Mouse (Mus musculus) megakaryocyte, embryonic 14.5 days (primary cell): ENCODE measurements around the gene Ppfia1. TPM values are rescaled to one million over a fixed set of nuclear protein-coding genes. Genes with fewer than 3 reads are reported as not detected.

Source experiments
- H3K27me3 ChIP-seq: replicated peaks from 2 replicates; pipeline ENCODE3; 2012; ENCODE audit warnings: inconsistent platforms
- H3K36me3 ChIP-seq: replicated peaks from 2 replicates; pipeline ENCODE3; 2012; ENCODE audit warnings: low read length, inconsistent platforms, mixed read lengths
- H3K4me1 ChIP-seq: 2 replicates; pipeline ENCODE4 v1.6.1; 2012; ENCODE audit warnings: inconsistent platforms
- H3K4me3 ChIP-seq: replicated peaks from 2 replicates; pipeline ENCODE3; 2012; ENCODE audit warnings: moderate library complexity, mild to moderate bottlenecking, inconsistent platforms
- H3K9me3 ChIP-seq: 2 replicates; pipeline ENCODE4 v1.6.1; 2012; ENCODE audit warnings: inconsistent platforms
- FLI1 ChIP-seq: IDR thresholded peaks from 2 replicates; pipeline ENCODE4 v1.6.1; 2012; ENCODE audit warnings: low read length, inconsistent platforms, mixed read lengths
- GATA1 ChIP-seq: IDR thresholded peaks from 3 replicates; pipeline ENCODE4 v1.6.1; 2012; ENCODE audit warnings: mixed read lengths, low read length, inconsistent platforms, borderline replicate concordance
- polyA plus RNA-seq: library from polyadenylated mRNA; stranded (reverse); fragments of >175 nt; gene quantifications from 2 replicates; pipeline ENCODE4 v1.2.3, GENCODE M21; 2012; ENCODE audit warnings: low replicate concordance; ENCODE audit not compliant: insufficient read depth

Ppfia1 gene
- polyA plus RNA-seq, 1 experiment = 183 TPM

DNA sequence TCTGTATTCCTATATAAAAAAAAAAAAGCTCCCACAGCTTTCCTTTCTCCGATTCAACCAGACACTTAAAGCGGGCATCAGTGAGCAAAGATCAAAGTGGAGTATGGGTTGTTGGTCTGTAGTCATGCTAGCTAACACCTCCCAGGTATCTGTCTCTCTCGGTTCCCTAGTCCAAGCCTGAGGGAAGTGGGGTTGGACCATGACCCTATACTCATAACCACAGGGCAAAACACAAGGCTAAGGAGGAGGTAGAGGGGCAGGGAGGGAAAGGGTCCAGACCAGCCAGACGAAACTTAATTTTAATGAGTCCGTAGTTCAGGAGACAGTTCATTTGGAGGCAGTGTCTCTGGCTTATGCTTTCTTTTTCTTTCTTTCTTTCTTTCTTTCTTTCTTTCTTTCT lies 18.7 kb upstream of the Ppfia1 start:
- no peak for TF ChIP-seq FLI1
- no peak for TF ChIP-seq GATA1
- Histone ChIP-seq H3K9me3 (no peaks in the 10 kb centered on the region), H3K36me3 (peaks cover 30% of the 10 kb centered on the region), H3K4me3 (no peak overlapping the region), H3K27me3 (peaks cover 1% of the 10 kb centered on the region), H3K4me1 (peaks cover 82% of the 10 kb centered on the region)

DNA sequence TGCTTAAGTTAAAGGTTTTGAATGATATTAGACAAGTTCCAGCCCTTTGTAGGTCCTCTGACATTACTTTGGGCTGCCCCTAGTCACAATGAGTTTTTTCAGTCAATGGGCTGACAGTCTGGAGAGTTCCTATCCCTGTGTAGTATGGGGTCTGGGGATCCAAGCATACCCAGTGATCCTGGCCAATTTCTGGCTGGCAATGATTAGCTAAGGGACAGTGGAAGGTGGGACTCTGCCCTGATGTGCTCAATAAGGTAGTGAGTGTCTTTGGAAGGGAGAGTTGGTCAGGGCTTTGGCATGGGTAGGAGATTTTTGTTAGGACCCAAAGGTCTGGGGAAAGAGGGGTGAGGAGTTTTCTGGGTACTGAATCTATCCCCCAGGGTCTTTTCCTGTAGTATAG lies 18.1 kb upstream of the Ppfia1 start:
- no peak overlapping the region for H3K4me3 ChIP-seq
- no peaks in the 10 kb centered on the region for H3K9me3 ChIP-seq
- peaks cover 3% of the 10 kb centered on the region for H3K27me3 ChIP-seq
- peaks cover 82% of the 10 kb centered on the region for H3K4me1 ChIP-seq
- peaks cover 24% of the 10 kb centered on the region for H3K36me3 ChIP-seq
- TF ChIP-seq GATA1 (no peak), FLI1 (no peak)

DNA sequence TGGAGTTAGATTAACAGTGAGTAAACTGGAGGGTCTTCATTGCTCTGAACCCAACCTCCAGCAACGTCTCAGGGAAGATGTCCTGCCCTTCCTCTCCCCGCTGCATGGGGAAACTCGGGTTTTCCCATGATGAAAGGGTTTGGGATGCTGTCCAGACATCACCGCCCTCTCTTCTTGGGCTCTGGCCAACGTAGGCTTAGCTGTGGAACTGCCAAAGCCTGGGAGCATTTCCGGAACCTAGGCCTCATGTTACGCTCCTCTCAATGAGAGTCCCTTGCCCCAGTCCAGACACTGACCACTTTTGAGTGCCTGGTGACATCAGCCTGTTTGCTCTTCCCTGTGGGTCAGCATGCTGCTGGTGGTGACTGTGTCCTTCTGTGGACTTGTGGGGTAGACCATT lies 15.9 kb upstream of the Ppfia1 start:
- Histone ChIP-seq H3K4me3 (no peak overlapping the region), H3K27me3 (peaks cover 13% of the 10 kb centered on the region), H3K9me3 (no peaks in the 10 kb centered on the region), H3K4me1 (peaks cover 83% of the 10 kb centered on the region), H3K36me3 (peaks cover 11% of the 10 kb centered on the region)
- TF ChIP-seq FLI1 (no peak), GATA1 (no peak)

DNA sequence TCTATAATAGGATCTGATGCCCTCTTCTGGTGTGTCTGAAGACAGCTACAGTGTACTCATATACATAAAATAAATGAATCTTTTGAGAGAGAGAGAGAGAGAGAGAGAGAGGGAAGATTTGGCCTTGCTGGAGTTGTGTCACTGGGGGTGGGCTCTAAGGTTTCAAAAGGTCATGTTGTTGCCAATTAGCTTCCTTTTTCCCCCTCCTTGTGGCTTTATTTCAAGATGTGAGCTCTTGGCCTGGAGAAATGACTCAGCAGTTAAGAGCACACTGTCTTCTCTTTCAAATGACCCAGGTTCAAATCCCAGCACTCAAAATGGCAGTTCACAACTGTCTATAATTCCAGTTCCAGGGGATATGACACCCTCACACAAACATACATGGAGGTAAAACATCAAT lies 14.6 kb upstream of the Ppfia1 start:
- Histone ChIP-seq H3K4me1 (peaks cover 87% of the 10 kb centered on the region), H3K36me3 (peaks cover 9% of the 10 kb centered on the region), H3K4me3 (no peak overlapping the region), H3K9me3 (no peaks in the 10 kb centered on the region), H3K27me3 (peaks cover 21% of the 10 kb centered on the region)
- TF ChIP-seq GATA1 = no peak
- no peak for TF ChIP-seq FLI1

DNA sequence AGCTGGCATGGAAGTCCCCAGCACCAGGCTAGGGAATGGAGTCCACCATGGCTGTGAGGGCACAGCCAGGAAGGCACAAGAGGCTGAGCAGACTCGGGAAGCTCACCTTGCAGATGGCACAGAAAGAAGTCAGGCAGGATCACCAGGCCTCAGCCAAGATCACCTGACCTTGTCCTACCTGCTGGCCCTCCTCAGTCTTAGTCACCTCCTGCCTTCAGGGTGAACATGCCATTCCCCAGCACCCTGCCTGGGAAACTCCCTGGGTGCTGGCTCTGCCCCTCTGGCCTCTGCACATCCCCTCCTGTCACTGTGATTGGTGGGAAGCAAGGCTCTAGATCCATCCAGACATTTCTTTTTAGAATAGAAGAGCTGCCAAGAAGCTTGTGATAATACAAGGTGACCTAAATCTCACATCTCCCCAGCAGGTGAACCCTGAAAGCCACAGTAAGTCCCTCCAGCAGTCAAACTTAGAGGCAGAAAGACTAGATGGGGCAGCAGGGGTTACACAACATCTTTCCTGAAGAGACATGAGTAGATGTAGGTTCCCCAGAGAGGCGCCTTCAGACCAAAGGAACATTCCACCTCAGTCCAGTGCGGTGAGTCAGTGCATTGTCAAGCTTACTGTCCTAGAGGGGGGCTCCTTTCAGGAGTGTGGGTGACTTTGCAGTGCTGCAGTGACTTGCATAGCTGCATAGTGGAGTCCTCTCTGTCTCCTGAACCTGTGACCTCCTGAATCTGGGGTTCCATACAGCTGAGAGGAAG lies 13.6 kb upstream of the Ppfia1 start:
- peaks cover 28% of the 10 kb centered on the region for H3K27me3 ChIP-seq
- TF ChIP-seq GATA1 (no peak), FLI1 (no peak)
- H3K4me3 ChIP-seq = peak overlapping the region; percentile 63
- H3K36me3 ChIP-seq = peaks cover 9% of the 10 kb centered on the region
- peaks cover 86% of the 10 kb centered on the region for H3K4me1 ChIP-seq
- H3K9me3 ChIP-seq = no peaks in the 10 kb centered on the region

DNA sequence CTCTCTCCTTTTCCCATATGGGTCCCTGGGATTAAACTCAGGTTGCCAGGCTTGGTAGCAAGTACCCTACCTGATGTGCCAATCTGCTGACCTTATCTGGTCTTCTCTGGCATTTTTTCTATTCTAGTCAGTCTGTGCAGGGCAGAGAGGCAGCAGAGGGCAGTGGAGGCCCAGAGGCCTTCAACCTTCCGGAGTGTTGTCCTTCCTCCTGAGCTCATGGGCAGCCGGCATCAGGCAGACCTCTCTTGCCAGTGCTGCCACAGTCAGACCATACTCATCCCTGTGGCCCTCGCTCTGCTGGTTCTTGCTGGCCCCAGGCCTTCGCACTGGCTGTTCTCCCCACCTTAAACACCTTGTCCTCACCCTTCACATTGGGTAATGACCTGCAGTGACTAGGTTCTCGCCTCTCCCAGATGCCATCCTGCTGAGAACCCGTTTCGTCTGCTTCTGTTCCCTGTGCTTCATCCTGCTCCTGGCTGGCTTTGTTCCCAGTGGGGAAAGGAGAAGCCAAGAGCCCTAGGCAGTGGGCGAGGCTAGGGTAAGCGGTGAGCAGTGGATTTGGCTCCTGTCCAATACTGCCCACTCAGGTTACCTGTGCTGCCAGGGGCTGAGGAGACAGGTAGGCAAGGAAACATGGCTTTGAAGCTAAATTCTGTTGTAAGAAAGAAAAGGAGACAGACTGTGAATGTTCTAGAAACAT lies 10.1 kb upstream of the Ppfia1 start:
- H3K4me3 ChIP-seq = peak overlapping the region; percentile 3
- TF ChIP-seq FLI1 = no peak
- H3K4me1 ChIP-seq = peaks cover 85% of the 10 kb centered on the region
- H3K27me3 ChIP-seq = peaks cover 35% of the 10 kb centered on the region
- no peaks in the 10 kb centered on the region for H3K9me3 ChIP-seq
- peaks cover under 1% of the 10 kb centered on the region for H3K36me3 ChIP-seq

DNA sequence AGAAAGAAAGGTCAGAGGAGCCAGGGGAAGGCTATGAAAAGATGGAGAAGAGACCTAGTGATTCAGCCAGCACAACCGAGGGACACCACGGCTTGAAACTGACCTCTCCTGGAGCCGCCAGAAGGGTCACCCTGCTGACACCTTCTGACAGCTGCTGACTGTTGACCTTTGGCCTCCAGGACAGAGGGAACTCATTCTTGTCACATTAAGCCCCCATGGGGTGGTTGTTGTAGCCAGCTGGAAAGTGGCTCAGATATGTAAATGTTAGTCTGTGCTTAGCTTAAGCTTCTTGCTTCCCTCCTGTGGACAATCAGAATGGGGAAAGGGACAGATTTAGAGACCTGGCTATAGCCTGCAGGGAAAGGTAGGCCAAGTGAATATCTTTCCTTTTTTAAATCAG lies 8.5 kb upstream of the Ppfia1 start:
- TF ChIP-seq GATA1 = no peak
- no peak for TF ChIP-seq FLI1
- no peak overlapping the region for H3K4me3 ChIP-seq
- H3K36me3 ChIP-seq = no peaks in the 10 kb centered on the region
- peaks cover 85% of the 10 kb centered on the region for H3K4me1 ChIP-seq
- H3K9me3 ChIP-seq = no peaks in the 10 kb centered on the region
- H3K27me3 ChIP-seq = peaks cover 35% of the 10 kb centered on the region

DNA sequence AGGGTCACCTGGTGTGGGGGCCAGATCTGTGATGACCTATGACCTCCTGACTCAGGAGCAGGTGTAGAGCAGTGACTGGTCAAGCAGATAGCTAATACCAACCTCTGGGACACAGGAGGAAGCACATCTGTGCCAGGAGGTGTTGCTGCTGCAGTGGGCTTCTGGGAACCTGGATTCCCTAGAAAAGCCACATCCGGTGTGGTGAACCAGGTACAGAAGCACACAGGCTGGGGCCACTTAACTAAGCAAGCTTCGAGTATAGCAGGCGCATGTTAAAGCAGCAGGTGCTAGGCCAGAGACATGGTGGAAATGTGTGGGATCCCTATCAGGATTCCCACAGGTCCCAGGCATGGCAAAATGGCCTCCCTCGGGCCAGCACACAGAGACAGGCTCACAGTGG lies 7.1 kb upstream of the Ppfia1 start:
- no peak for TF ChIP-seq GATA1
- TF ChIP-seq FLI1 = no peak
- H3K9me3 ChIP-seq = no peaks in the 10 kb centered on the region
- H3K4me1 ChIP-seq = peaks cover 84% of the 10 kb centered on the region
- H3K27me3 ChIP-seq = peaks cover 29% of the 10 kb centered on the region
- no peaks in the 10 kb centered on the region for H3K36me3 ChIP-seq
- no peak overlapping the region for H3K4me3 ChIP-seq

DNA sequence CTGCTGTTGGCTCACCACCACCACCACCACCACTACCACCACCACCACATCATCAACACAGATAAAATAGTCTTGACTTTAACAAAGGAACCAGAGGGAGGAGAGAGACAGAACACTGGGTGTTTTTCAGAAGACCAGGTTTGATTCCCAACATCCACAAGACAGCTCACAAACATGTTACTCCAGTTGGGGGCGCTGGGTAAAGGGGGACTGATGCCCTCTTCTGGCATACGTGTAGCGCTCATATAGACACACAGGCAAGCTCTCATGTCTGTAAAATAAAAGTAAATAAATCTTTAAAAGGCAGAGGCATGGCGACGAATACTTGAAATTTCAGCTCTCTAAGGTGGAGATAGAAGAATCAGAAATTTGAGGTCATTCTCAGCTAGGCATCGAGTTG lies 5.0 kb upstream of the Ppfia1 start:
- Histone ChIP-seq H3K27me3 (peaks cover 17% of the 10 kb centered on the region), H3K36me3 (no peaks in the 10 kb centered on the region), H3K9me3 (no peaks in the 10 kb centered on the region), H3K4me1 (peaks cover 81% of the 10 kb centered on the region), H3K4me3 (no peak overlapping the region)
- TF ChIP-seq GATA1 = no peak
- no peak for TF ChIP-seq FLI1

DNA sequence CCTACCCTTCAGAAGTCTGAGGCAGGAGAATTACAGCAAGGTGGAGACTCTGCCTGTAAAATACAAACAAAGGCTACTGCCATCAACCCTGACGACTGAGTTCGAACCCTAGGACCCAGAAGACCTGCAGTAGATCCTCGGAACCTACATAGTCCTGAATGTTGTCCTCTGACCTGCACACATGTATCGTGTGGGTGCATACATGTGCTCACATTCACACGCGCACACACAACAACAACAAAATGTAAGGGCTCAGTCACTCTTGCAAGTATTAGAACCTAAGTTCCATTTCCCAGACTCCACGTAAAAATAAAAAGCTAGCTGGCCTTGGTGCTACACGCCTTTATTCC lies 569 bp upstream of the Ppfia1 start:
- TF ChIP-seq FLI1 = no peak
- no peak for TF ChIP-seq GATA1
- H3K27me3 ChIP-seq = no peaks in the 10 kb centered on the region

More for the DNA sequence above, 569 bp upstream of the Ppfia1 start:
- no peaks in the 10 kb centered on the region for H3K9me3 ChIP-seq
- peaks cover 88% of the 10 kb centered on the region for H3K4me1 ChIP-seq
- H3K36me3 ChIP-seq = peaks cover 37% of the 10 kb centered on the region
- H3K4me3 ChIP-seq = peak overlapping the region; percentile 100
